Mouse (Mus musculus): ENCODE data around the gene Vmp1. TPM values are rescaled to one million over a fixed set of nuclear protein-coding genes. Genes with fewer than 3 reads are reported as not detected.

Gene Vmp1
- polyA plus RNA-seq, 1 experiment from 2014 or later: 87.3 TPM

DNA sequence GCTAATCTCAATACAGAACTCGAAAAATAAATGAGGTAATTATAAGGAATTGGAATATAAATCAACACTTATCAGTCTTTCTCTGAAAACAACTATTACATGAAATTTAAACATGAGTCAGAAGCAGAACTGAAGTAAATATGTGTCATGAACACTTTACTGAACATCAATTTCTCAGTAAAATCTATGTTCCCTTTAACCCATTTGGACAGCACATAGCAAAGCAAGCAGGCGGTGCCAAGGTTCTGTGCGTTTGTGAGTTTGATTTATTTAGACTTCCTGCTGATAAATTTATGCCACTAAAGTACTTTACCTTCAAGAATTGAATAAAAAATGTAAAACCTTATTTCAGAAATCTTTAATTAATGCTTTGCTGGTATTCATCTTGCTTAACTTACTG, 54.2 kb downstream of the Vmp1 start:
- Histone ChIP-seq H3K9me3 (replicated peaks; ENCODE audit: control insufficient read depth, low read length) (no peaks in the 10 kb centered on the region), H3K27me3 (ENCODE audit: control insufficient read depth, insufficient read depth, low read depth, low read length) (no peaks in the 10 kb centered on the region), H3K27ac (ENCODE audit: low read length) (no peak overlapping the region), H3K4me3 (ENCODE audit: low read depth, low read length) (no peak overlapping the region), H3K9ac (ENCODE audit: low read depth, low read length) (no peak overlapping the region), H3K4me1 (ENCODE audit: control insufficient read depth, low read depth, low read length) (peaks cover 13% of the 10 kb centered on the region), H3K36me3 (ENCODE audit: control insufficient read depth, insufficient read depth) (peaks cover 8% of the 10 kb centered on the region), H3K4me2 (ENCODE audit: low read depth, low read length) (no peak overlapping the region)
- 79% methylated on average over 3 of the region's 3 CpGs for WGBS (ENCODE audit: insufficient replicate concordance)
- ATAC-seq (ENCODE audit: low read depth): no peak

DNA sequence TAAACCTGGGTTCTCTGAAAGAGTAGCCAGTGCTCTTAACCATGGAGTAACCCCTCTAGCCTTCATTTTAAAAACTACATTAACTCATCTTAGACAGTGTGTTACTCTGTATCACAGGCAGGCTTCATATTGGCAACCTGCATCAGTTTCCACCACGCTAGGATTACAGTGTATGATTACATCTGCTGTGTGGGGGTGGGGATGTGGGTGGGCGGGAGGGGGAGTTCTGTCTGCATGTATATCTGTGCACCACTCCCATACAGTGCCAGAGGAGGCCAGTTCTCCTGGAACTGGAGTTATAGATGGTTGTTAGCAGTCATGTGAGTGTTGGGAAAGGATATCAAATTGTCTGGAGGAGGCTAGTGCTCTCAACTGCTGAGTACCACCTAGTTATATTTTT, 55.2 kb downstream of the Vmp1 start:
- Histone ChIP-seq H3K27me3 (ENCODE audit: control insufficient read depth, insufficient read depth, low read depth, low read length) (no peaks in the 10 kb centered on the region), H3K4me3 (ENCODE audit: low read depth, low read length) (no peak overlapping the region), H3K4me1 (ENCODE audit: control insufficient read depth, low read depth, low read length) (peaks cover 13% of the 10 kb centered on the region), H3K9ac (ENCODE audit: low read depth, low read length) (no peak overlapping the region), H3K27ac (ENCODE audit: low read length) (no peak overlapping the region), H3K36me3 (ENCODE audit: control insufficient read depth, insufficient read depth) (peaks cover 5% of the 10 kb centered on the region), H3K4me2 (ENCODE audit: low read depth, low read length) (no peak overlapping the region), H3K9me3 (replicated peaks; ENCODE audit: control insufficient read depth, low read length) (no peaks in the 10 kb centered on the region)
- WGBS (ENCODE audit: insufficient replicate concordance): 20% methylated on average over 2 of the region's 2 CpGs
- peak; percentile 71 for ATAC-seq (ENCODE audit: low read depth)

GRCm38 (mm10) chr11:86627649-86628048, 56.0 kb downstream of the Vmp1 start:
- Histone ChIP-seq H3K9ac (ENCODE audit: low read depth, low read length) (no peak overlapping the region), H3K4me1 (ENCODE audit: control insufficient read depth, low read depth, low read length) (peaks cover 13% of the 10 kb centered on the region), H3K27ac (ENCODE audit: low read length) (no peak overlapping the region), H3K9me3 (replicated peaks; ENCODE audit: control insufficient read depth, low read length) (no peaks in the 10 kb centered on the region), H3K36me3 (ENCODE audit: control insufficient read depth, insufficient read depth) (peaks cover 3% of the 10 kb centered on the region), H3K4me3 (ENCODE audit: low read depth, low read length) (no peak overlapping the region), H3K27me3 (ENCODE audit: control insufficient read depth, insufficient read depth, low read depth, low read length) (no peaks in the 10 kb centered on the region), H3K4me2 (ENCODE audit: low read depth, low read length) (no peak overlapping the region)
- no peak for ATAC-seq (ENCODE audit: low read depth)

GRCm38 (mm10) chr11:86626714-86627113, 56.9 kb downstream of the Vmp1 start:
- Histone ChIP-seq H3K4me3 (ENCODE audit: low read depth, low read length) (no peak overlapping the region), H3K36me3 (ENCODE audit: control insufficient read depth, insufficient read depth) (no peaks in the 10 kb centered on the region; the same call in none of the 2 replicates), H3K27ac (ENCODE audit: low read length) (no peak overlapping the region), H3K27me3 (ENCODE audit: control insufficient read depth, insufficient read depth, low read depth, low read length) (no peaks in the 10 kb centered on the region), H3K9me3 (replicated peaks; ENCODE audit: control insufficient read depth, low read length) (no peaks in the 10 kb centered on the region), H3K4me2 (ENCODE audit: low read depth, low read length) (no peak overlapping the region), H3K4me1 (ENCODE audit: control insufficient read depth, low read depth, low read length) (peaks cover 13% of the 10 kb centered on the region), H3K9ac (ENCODE audit: low read depth, low read length) (no peak overlapping the region)
- 0 out of 2 replicates have a peak, but pooled peaks have one; percentile 19 for ATAC-seq (ENCODE audit: low read depth)
- 36% methylated on average over 4 of the region's 4 CpGs for WGBS (ENCODE audit: insufficient replicate concordance)

- no peak for ATAC-seq (ENCODE audit: low read depth)
- Histone ChIP-seq H3K9ac (ENCODE audit: low read depth, low read length) (no peak overlapping the region), H3K4me1 (ENCODE audit: control insufficient read depth, low read depth, low read length) (peaks cover 13% of the 10 kb centered on the region), H3K4me3 (ENCODE audit: low read depth, low read length) (no peak overlapping the region), H3K4me2 (ENCODE audit: low read depth, low read length) (no peak overlapping the region), H3K27me3 (ENCODE audit: control insufficient read depth, insufficient read depth, low read depth, low read length) (no peaks in the 10 kb centered on the region), H3K27ac (ENCODE audit: low read length) (peak overlapping the region; percentile 16), H3K36me3 (ENCODE audit: control insufficient read depth, insufficient read depth) (no peaks in the 10 kb centered on the region), H3K9me3 (replicated peaks; ENCODE audit: control insufficient read depth, low read length) (no peaks in the 10 kb centered on the region)
- 27% methylated on average over 5 of the region's 5 CpGs for WGBS (ENCODE audit: insufficient replicate concordance)
Observed at GRCm38 (mm10) chr11:86624237-86624941, 59.2 kb downstream of the Vmp1 start.

GRCm38 (mm10) chr11:86623402-86624010, 60.1 kb downstream of the Vmp1 start:
- Histone ChIP-seq H3K4me3 (ENCODE audit: low read depth, low read length) (no peak overlapping the region), H3K4me2 (ENCODE audit: low read depth, low read length) (no peak overlapping the region), H3K9me3 (replicated peaks; ENCODE audit: control insufficient read depth, low read length) (no peaks in the 10 kb centered on the region), H3K27me3 (ENCODE audit: control insufficient read depth, insufficient read depth, low read depth, low read length) (no peaks in the 10 kb centered on the region), H3K4me1 (ENCODE audit: control insufficient read depth, low read depth, low read length) (peaks cover 9% of the 10 kb centered on the region), H3K27ac (ENCODE audit: low read length) (no peak overlapping the region), H3K9ac (ENCODE audit: low read depth, low read length) (no peak overlapping the region), H3K36me3 (ENCODE audit: control insufficient read depth, insufficient read depth) (no peaks in the 10 kb centered on the region)
- ATAC-seq (ENCODE audit: low read depth): no peak
- WGBS (ENCODE audit: insufficient replicate concordance): 59% methylated on average over 1 of the region's 1 CpGs

DNA sequence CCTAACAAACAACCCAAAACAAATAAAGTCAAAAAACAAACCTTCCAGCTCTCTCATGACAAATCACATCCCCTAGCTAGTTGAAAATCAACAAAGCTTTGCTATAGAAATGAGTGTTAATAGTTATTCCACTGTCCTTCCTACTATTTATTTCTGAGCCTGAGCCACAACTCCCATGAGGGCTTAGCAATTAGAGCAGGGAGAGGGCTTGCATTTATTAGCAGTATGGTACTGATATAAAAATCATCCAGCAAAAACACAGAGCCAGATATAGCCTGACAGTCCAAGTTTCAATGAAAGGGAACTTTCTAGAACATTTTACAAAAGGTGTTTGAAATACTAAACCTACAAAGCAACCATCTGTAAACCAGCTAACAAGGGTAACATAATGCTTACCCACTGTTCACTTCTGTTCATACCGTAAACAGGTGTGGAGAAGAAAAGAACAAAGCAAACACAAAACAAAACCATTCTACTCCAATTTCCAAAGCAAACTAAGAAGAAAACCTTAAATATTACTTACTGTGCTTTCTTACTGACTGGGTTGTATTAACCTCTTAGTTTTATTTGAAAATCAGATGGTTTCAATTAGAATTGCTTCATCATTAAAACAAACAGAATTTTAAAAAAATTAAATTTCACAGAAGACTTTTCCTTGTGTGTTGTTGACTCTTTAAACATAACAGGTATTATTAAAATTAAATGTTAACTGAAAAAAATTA, 61.3 kb downstream of the Vmp1 start:
- 96% methylated on average over 1 of the region's 1 CpGs for WGBS (ENCODE audit: insufficient replicate concordance)
- no peaks in the 10 kb centered on the region for H3K27me3 ChIP-seq (ENCODE audit: control insufficient read depth, insufficient read depth, low read depth, low read length)
- no peak for ATAC-seq (ENCODE audit: low read depth)

DNA sequence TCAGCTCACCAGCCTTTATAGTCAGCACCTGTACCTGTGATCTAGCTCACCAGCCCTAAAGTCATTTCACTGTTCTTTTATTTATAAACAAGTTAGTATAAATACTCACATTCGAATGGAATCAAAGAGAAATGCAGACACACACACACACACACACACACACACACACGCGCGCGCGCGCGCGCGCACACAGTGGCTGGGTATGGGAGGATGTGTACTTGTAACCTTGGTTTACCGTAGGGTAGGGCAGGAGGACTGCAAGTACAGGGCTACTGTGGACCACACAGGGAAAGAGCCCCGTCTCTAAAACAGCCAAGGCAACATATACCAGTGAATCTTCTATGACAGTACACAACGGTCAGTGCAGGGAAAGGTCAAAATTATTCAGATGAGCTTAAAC, 62.5 kb downstream of the Vmp1 start:
- no peak for ATAC-seq (ENCODE audit: low read depth)

More for the DNA sequence above, 61.3 kb downstream of the Vmp1 start:
- Histone ChIP-seq H3K4me1 (ENCODE audit: control insufficient read depth, low read depth, low read length) (peaks cover 8% of the 10 kb centered on the region), H3K9me3 (replicated peaks; ENCODE audit: control insufficient read depth, low read length) (no peaks in the 10 kb centered on the region), H3K4me3 (ENCODE audit: low read depth, low read length) (no peak overlapping the region), H3K4me2 (ENCODE audit: low read depth, low read length) (no peak overlapping the region), H3K9ac (ENCODE audit: low read depth, low read length) (no peak overlapping the region), H3K27ac (ENCODE audit: low read length) (no peak overlapping the region), H3K36me3 (ENCODE audit: control insufficient read depth, insufficient read depth) (no peaks in the 10 kb centered on the region)

More for the DNA sequence above, 62.5 kb downstream of the Vmp1 start:
- no peaks in the 10 kb centered on the region for H3K9me3 ChIP-seq (replicated peaks; ENCODE audit: control insufficient read depth, low read length)
- no peak overlapping the region for H3K4me3 ChIP-seq (ENCODE audit: low read depth, low read length)
- no peak overlapping the region for H3K9ac ChIP-seq (ENCODE audit: low read depth, low read length)
- H3K36me3 ChIP-seq (ENCODE audit: control insufficient read depth, insufficient read depth): no peaks in the 10 kb centered on the region; the same call in 1 of the 2 replicates
- no peak overlapping the region for H3K4me2 ChIP-seq (ENCODE audit: low read depth, low read length)
- 91% methylated on average over 13 of the region's 13 CpGs for WGBS (ENCODE audit: insufficient replicate concordance)
- no peaks in the 10 kb centered on the region for H3K27me3 ChIP-seq (ENCODE audit: control insufficient read depth, insufficient read depth, low read depth, low read length)
- peaks cover 6% of the 10 kb centered on the region for H3K4me1 ChIP-seq (ENCODE audit: control insufficient read depth, low read depth, low read length)
- H3K27ac ChIP-seq (ENCODE audit: low read length): no peak overlapping the region
